Mouse (Mus musculus): Measurements from ENCODE around the gene Dnaaf1.

DNA sequence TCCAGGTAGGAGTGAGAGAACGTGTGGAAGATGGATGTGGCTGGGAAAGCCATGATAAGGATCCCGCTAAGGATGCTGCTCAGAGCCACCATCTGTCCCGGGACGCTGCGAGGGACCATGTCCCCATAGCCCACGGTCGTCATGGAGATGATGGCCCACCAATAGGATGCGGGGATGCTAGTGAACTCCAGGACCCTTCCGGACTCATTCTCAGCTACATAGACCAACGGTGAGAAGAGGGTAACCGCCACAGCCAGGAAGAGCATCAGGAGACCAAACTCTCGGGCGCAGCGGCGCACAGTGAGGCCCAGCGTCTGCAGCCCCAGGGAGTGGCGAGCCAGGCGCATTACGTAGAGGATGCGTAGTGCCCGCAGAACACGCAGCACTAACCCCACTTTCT lies 50.8 kb downstream of the Dnaaf1 start:
- TF ChIP-seq CTCF (conservative IDR thresholded peaks at IDR 0.05; ENCODE audit: low read length) (no peak), NANOG (IDR thresholded peaks at IDR 0.05; ENCODE audit: borderline replicate concordance, low read length) (no peak), POU5F1 (IDR thresholded peaks at IDR 0.05; ENCODE audit: borderline replicate concordance, low read length) (no peak)

All from E14TG2a.4 (cell line).